Mouse (Mus musculus) hindbrain, embryonic 15.5 days (tissue): ENCODE results near the gene Prr15. TPM values are rescaled to one million over a fixed set of nuclear protein-coding genes. Genes with fewer than 3 reads are reported as not detected.

ENCODE experiments used
- ATAC-seq: fragments of 200-750 bp; cut with Nextera tagmentation; 2 replicates; pipeline ENCODE4 v1.8.0; 2017; ENCODE audit warnings: low read depth, moderate number of reproducible peaks, moderate TSS enrichment; ENCODE audit not compliant: low FRiP score
- H3K27ac ChIP-seq: fragments of 300-500 bp; sonication (generic); replicated peaks from 2 replicates; pipeline ENCODE4 v1.5.1; 2015; ENCODE audit warnings: mild to moderate bottlenecking, inconsistent platforms
- H3K27me3 ChIP-seq: fragments of 300-500 bp; sonication (generic); 2 replicates; pipeline ENCODE4 v1.6.1; 2015; ENCODE audit warnings: control low read depth, inconsistent platforms
- H3K36me3 ChIP-seq: fragments of 300-500 bp; sonication (generic); 2 replicates; pipeline ENCODE4 v1.6.1; 2015; ENCODE audit warnings: control low read depth, inconsistent platforms
- H3K4me1 ChIP-seq: fragments of 300-500 bp; sonication (generic); replicated peaks from 2 replicates; pipeline ENCODE4 v1.6.1; 2015; ENCODE audit warnings: control low read depth, inconsistent platforms
- H3K4me2 ChIP-seq: fragments of 300-500 bp; sonication (generic); 2 replicates; pipeline ENCODE4 v1.6.1; 2015; ENCODE audit warnings: moderate library complexity, mild to moderate bottlenecking, inconsistent platforms
- H3K4me3 ChIP-seq: fragments of 300-500 bp; sonication (generic); 2 replicates; pipeline ENCODE4 v1.5.1; 2015; ENCODE audit warnings: mild to moderate bottlenecking, inconsistent platforms
- H3K9ac ChIP-seq: fragments of 300-500 bp; sonication (generic); 2 replicates; pipeline ENCODE4 v1.6.1; 2015; ENCODE audit warnings: inconsistent platforms
- H3K9me3 ChIP-seq: fragments of 300-500 bp; sonication (generic); 2 replicates; pipeline ENCODE4 v1.6.1; 2016; ENCODE audit warnings: control low read depth, inconsistent platforms
- WGBS: fragments of 180-500 bp; shearing (Covaris S2); methylation state at CpG from one replicate; pipeline ENCODE4 v1.1.7; 2015; 5-methylcytosine and 5-hydroxymethylcytosine counted together
- polyA plus RNA-seq: library from polyadenylated mRNA; unstranded; fragments of >200 nt; fragmentation: Nextera tagmentation; extraction: Ambion mirVana; gene quantifications from 2 replicates; pipeline ENCODE4 v1.2.1, GENCODE M21; 2015

Gene Prr15
- polyA plus RNA-seq = 0.85 and 1.5 TPM in 2 replicates

DNA sequence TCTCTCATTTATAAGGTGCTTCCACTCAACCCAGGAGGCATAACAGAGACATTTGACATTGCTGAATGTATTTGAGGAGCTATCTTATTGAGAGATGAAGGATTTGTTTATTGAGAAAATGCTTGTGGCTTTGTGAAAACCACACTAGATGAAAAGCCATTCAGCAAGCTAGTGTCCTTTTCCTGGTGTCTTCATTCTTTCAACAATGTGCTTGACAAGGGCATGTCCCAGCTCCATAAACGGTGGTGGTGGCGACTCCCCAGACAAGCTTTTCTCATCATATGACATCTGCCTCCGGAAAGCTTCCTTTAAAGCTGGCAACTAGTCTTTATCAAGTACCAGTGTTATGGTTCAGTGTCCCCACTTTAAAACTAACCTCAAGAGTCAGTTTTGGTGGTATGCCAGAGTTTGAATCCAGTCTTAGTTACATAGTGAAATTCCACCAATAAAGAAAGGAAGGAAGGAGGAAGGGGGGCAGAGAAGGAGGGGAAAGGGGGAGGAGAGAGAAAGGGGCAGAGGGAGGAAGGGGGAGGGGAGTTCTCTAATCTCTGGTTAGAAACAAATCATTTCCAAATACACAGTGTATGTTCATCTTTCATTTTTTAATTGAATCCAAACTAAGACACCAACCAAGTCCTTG, at the start of gene Prr15:
Gene Prr15 (plus strand): TSS at position 590 of the 640 bp plus-strand sequence.
- Histone ChIP-seq H3K9me3 (no peaks in the 10 kb centered on the region), H3K36me3 (no peaks in the 10 kb centered on the region), H3K27ac (no peak within 1 kb of the TSS), H3K4me3 (peak within 1 kb of the TSS; percentile 50), H3K4me2 (peak within 1 kb of the TSS; percentile 100), H3K4me1 (peaks cover 15% of the 10 kb centered on the region), H3K9ac (peak within 1 kb of the TSS; percentile 41; the same call in 1 of the 2 replicates), H3K27me3 (peaks cover 55% of the 10 kb centered on the region)
- no peak for ATAC-seq
- 70% methylated on average over 3 of the region's 3 CpGs for whole genome bisulfite sequencing

DNA sequence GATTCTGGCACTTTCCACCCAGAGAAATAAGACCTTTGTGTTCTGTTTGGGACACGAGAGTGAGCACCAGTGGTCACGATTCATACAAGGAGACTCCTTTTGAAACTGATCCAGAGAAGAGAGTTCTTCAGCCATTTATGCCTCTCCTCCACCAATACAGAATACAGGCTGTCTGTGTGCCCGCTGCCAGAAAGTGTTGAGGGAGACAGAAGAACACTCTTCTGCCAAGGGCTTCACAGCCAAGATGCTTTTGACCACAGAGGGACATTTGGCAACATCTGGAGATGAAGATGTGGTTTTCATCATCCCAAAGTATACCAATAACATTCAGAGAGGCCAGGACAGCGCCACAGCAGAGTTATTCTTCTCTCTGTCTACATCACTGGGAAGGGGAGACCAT, 48.4 kb upstream of the Prr15 start:
- Histone ChIP-seq H3K4me3 (no peak overlapping the region), H3K4me1 (peaks cover 10% of the 10 kb centered on the region; the same call in 1 of the 2 replicates), H3K27me3 (no peaks in the 10 kb centered on the region), H3K4me2 (no peak overlapping the region), H3K9ac (no peak overlapping the region), H3K36me3 (no peaks in the 10 kb centered on the region), H3K9me3 (no peaks in the 10 kb centered on the region), H3K27ac (no peak overlapping the region)
- WGBS = 73% methylated on average over 4 of the region's 4 CpGs
- ATAC-seq = no peak

DNA sequence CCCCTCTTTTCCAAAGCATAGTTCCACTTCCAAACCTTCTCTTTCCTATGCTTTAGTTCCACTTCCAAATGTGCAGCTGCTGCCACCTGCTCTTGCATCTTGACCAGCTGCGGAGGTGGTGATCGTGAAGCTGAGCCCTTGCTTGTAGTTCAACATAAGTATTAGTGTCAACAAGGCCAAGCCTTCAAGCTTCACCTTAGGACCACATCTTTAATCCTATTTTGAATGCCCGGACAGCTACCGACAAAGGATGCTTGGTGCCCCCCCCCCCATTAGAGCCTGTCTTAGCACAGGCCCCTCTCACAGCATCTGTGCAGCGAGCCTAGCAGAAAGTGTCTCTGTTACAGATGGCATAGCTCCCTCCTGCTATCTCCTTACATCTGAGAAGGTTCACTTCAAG, 47.8 kb upstream of the Prr15 start:
- Histone ChIP-seq H3K27ac (no peak overlapping the region), H3K27me3 (no peaks in the 10 kb centered on the region), H3K9ac (no peak overlapping the region), H3K4me2 (no peak overlapping the region), H3K9me3 (no peaks in the 10 kb centered on the region), H3K36me3 (no peaks in the 10 kb centered on the region), H3K4me3 (no peak overlapping the region), H3K4me1 (peaks cover 10% of the 10 kb centered on the region; the same call in 1 of the 2 replicates)
- 0 out of 2 replicates have a peak, but pooled peaks have one; percentile 45 for ATAC-seq
- WGBS = 47% methylated on average over 5 of the region's 5 CpGs

DNA sequence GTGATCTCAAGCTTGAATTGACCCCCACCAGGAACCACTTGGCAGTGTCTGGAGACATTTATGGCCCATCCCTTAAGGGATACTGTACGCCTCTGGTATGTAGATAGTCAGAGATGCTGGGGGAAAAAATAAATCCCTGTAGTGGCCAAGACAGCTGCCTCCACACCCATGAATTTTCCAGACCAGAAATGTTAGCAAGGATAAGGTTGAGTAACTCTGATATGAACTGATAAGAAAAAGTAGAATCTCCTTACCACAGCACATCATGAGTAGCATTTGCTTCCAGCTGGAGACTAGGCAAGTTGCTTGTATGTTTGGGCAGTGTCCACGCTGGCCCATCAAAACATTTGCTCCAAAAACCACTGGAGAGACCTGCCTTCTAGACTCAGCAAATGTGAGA, 47.0 kb upstream of the Prr15 start:
- ATAC-seq = no peak
- 76% methylated on average over 2 of the region's 2 CpGs for WGBS
- Histone ChIP-seq H3K36me3 (no peaks in the 10 kb centered on the region), H3K4me3 (no peak overlapping the region), H3K27ac (no peak overlapping the region), H3K27me3 (no peaks in the 10 kb centered on the region), H3K4me1 (peaks cover 10% of the 10 kb centered on the region; the same call in 1 of the 2 replicates), H3K9me3 (no peaks in the 10 kb centered on the region), H3K9ac (no peak overlapping the region), H3K4me2 (no peak overlapping the region)

DNA sequence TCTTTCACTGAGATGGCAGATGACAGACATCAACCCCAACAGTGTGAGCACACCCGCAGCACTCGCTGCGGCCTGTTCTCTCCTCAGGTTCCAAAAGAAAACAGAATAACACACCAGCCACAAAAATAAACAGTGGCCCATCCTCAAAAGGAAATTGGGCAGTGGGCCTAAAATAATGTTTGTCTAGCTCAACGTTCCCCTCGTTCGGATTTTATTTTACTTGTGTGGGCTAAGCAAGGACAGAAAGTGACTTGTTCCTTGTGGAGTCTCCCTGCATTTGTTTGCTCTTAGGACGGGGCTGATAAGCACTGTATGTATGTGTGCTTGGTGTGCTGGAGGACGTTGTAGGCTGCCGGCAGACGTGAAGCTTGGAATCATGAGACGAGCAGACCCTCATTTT, 46.2 kb upstream of the Prr15 start:
- Histone ChIP-seq H3K4me1 (peaks cover 10% of the 10 kb centered on the region; the same call in 1 of the 2 replicates), H3K4me3 (no peak overlapping the region), H3K4me2 (no peak overlapping the region), H3K27me3 (no peaks in the 10 kb centered on the region), H3K27ac (no peak overlapping the region), H3K9ac (no peak overlapping the region), H3K9me3 (no peaks in the 10 kb centered on the region), H3K36me3 (no peaks in the 10 kb centered on the region)
- ATAC-seq = no peak
- 76% methylated on average over 11 of the region's 11 CpGs for WGBS

DNA sequence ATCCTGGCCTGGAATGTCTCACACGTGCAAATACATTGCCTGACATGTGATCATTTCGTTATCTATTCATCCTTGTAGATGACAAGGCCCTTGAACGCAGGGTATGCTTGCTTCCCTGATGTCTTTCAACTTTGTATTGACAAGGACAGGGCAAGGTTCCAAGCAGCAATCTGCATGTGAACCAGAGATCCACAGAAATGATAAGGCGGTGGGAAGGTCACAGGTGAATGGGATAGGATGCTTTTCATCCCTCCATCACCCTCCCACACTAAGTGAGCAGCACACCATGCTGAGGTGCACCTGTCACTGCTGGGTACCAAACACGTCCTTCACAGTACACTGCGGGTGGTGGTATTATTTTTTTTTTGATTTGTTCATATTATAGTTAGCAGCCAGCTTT, 45.4 kb upstream of the Prr15 start:
- Histone ChIP-seq H3K27ac (no peak overlapping the region), H3K9ac (no peak overlapping the region), H3K36me3 (no peaks in the 10 kb centered on the region), H3K9me3 (no peaks in the 10 kb centered on the region), H3K27me3 (no peaks in the 10 kb centered on the region), H3K4me3 (no peak overlapping the region), H3K4me1 (peaks cover 10% of the 10 kb centered on the region; the same call in 1 of the 2 replicates), H3K4me2 (no peak overlapping the region)
- WGBS = 87% methylated on average over 6 of the region's 6 CpGs
- ATAC-seq = no peak

DNA sequence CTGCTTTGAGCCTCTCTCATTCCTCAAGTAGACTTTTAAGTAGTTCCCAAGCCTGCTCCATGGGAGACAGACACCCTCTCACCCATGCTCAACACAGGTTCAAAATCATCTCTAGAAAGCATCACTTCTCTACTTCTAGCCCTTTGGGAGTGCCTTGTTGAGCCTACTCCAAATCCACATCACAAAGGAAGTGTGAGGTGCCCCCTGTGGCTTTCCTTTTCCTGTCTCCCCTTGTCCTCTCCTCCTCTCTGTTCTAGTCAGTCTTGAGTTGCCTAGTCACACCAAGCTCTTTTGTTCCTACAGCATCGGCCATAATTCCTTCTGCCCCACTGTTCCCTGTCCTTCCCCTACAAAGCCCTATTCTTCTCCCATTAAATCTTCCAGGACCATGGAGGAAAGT, 42.3 kb upstream of the Prr15 start:
- no peak overlapping the region for H3K4me3 ChIP-seq
- WGBS = 6% methylated on average over 1 of the region's 1 CpGs
- no peak overlapping the region for H3K9ac ChIP-seq
- no peaks in the 10 kb centered on the region for H3K36me3 ChIP-seq
- H3K27me3 ChIP-seq = no peaks in the 10 kb centered on the region
- ATAC-seq = no peak
- H3K27ac ChIP-seq = no peak overlapping the region
- H3K4me1 ChIP-seq = peaks cover 3% of the 10 kb centered on the region; the same call in 1 of the 2 replicates
- no peak overlapping the region for H3K4me2 ChIP-seq
- no peaks in the 10 kb centered on the region for H3K9me3 ChIP-seq

DNA sequence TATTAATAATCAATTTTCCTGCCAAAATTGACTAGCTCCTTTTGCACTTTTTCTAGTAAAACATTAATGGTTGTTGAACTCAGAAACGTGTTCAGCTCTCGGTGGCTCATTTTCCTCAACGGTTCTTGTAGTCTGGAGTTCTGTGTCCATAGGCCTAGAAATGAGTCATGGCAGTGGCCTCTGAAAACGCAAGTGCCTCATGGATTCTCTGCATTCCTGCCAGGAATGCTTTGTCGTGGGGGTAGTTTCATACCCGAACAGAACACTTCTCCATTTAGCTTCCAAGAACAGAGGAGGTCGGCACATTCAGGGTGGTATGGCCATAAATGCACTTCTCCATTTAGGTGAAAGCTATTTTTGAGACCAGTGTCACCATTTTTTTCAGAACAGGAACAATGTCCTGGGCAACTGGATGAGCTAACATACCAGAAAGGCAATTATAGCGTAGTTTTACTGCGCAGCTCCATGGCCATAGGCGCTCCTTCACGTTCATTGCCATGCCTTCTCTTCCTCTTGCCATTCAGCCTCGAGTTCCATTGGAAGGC, 41.4 kb upstream of the Prr15 start:
- Histone ChIP-seq H3K9me3 (no peaks in the 10 kb centered on the region), H3K27me3 (no peaks in the 10 kb centered on the region), H3K4me3 (no peak overlapping the region), H3K4me1 (no peaks in the 10 kb centered on the region), H3K36me3 (no peaks in the 10 kb centered on the region), H3K9ac (no peak overlapping the region), H3K27ac (no peak overlapping the region), H3K4me2 (no peak overlapping the region)
- ATAC-seq = no peak
- 86% methylated on average over 12 of the region's 12 CpGs for WGBS

DNA sequence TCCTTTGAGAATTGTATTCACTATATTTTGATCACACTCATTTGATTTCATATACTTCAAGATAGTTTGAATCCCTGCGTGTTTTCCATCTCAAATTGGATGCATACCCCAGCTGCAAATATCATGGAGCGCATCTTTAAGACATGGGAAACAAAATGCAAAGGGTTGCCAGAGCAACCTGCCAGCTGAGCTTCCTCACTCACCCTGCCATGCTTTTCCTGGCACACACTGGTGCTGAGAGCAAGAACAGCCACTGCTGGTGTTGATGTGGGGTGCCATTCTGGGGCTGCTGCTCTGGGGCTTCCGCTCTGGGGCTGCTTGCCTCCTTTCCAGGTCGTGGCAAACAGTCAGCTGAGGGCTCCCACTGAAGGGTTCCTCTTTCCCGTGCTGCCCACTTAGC, 38.8 kb upstream of the Prr15 start:
- Histone ChIP-seq H3K4me1 (no peaks in the 10 kb centered on the region), H3K27me3 (no peaks in the 10 kb centered on the region), H3K27ac (no peak overlapping the region), H3K36me3 (no peaks in the 10 kb centered on the region), H3K4me3 (no peak overlapping the region), H3K9ac (no peak overlapping the region), H3K9me3 (no peaks in the 10 kb centered on the region), H3K4me2 (no peak overlapping the region)
- ATAC-seq = no peak
- WGBS = 77% methylated on average over 5 of the region's 5 CpGs

DNA sequence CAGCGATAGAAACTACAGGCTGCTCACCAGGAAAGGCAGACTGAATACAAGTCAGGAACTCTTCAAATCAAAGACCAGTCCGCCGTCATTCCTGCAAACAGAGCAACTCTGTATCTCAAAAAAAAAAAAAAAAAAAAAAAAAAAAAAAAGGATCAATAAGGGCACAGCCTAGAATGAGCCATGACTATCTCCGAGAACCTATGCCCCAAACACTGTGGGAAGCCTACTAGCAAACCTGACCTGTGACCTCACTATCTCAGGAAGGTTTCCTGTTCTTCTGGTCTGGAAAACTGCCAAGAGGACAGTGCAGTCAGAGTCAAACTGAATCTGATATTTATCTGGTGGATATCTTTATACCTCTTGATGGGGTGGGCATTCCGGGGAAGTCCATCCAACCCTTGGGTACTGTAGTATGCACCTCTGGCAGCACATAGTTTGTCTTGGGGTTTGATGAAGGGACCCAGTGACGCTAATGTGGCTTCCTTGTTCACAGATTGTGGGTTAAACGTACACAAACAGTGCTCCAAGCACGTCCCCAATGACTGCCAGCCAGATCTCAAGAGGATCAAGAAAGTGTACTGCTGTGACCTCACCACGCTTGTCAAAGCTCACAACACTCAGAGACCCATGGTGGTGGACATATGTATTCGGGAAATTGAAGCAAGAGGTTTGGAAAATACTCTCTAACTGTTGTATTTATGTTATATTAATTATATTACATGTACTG, 35.7 kb upstream of the Prr15 start:
- 80% methylated on average over 10 of the region's 10 CpGs for WGBS
- no peaks in the 10 kb centered on the region for H3K36me3 ChIP-seq

DNA sequence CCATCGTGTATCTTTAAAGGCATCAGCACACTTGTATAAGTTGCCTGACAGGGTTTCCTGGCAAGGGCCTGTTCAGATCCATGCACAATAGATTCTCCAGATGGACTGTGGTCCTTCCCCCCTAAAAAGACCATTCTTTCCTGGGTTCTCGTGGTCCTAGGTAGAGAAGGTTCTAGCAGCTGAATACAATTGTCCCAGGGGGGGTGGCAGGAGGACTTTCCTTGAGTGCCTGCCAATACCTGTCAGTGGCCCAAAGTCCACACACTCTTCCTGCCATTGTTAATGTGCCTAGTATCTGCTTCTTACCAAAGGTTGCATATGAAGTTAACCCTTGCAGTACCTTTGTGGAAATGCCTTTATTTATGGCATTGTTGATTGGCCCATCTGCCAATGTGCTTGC, 28.4 kb upstream of the Prr15 start:
- no peak overlapping the region for H3K9ac ChIP-seq
- no peaks in the 10 kb centered on the region for H3K4me1 ChIP-seq
- H3K27ac ChIP-seq = no peak overlapping the region
- no peak overlapping the region for H3K4me3 ChIP-seq
- no peaks in the 10 kb centered on the region for H3K27me3 ChIP-seq
- ATAC-seq = no peak
- WGBS = 85% methylated on average over 2 of the region's 2 CpGs
- 0 out of 2 replicates have a peak, but pooled peaks cover 7% of the 10 kb centered on the region for H3K36me3 ChIP-seq
- no peaks in the 10 kb centered on the region for H3K9me3 ChIP-seq
- H3K4me2 ChIP-seq = no peak overlapping the region

More for the DNA sequence above, 35.7 kb upstream of the Prr15 start:
- H3K27ac ChIP-seq = no peak overlapping the region
- no peaks in the 10 kb centered on the region for H3K4me1 ChIP-seq
- H3K27me3 ChIP-seq = no peaks in the 10 kb centered on the region
- ATAC-seq = no peak
- no peak overlapping the region for H3K4me3 ChIP-seq
- H3K9me3 ChIP-seq = no peaks in the 10 kb centered on the region
- no peak overlapping the region for H3K9ac ChIP-seq
- H3K4me2 ChIP-seq = no peak overlapping the region

DNA sequence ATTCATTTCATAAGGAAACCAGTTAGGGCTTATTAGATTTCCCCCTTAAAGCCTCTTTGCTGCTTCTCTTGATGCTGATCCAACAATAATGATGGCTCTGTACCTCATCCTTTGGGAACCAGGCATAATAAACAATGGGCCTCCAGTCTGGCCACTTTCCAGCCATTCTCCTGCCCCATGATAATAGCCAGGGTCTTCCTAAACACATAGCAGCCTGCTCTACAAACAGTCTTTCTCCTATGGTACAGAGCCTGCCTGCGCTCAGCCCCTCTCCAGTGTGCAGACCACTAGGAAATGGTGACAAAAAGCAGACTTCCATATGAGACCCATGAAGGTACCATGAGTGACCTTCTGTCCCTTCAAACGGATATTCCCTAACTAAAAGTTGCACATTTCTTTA, 26.2 kb upstream of the Prr15 start:
- Histone ChIP-seq H3K4me2 (no peak overlapping the region), H3K27me3 (no peaks in the 10 kb centered on the region), H3K9ac (no peak overlapping the region), H3K9me3 (no peaks in the 10 kb centered on the region), H3K4me1 (no peaks in the 10 kb centered on the region), H3K27ac (no peak overlapping the region), H3K36me3 (0 out of 2 replicates have a peak, but pooled peaks cover 7% of the 10 kb centered on the region), H3K4me3 (no peak overlapping the region)
- 79% methylated on average over 2 of the region's 2 CpGs for WGBS
- no peak for ATAC-seq
